Comparison of ENCODE assay signal across 8 mouse cellular contexts in genomic region chr3:107113771-107114737, GRCm38 (mm10). TPM values are rescaled to one million over a fixed set of nuclear protein-coding genes. Genes with fewer than 3 reads are reported as not detected.
DNase-seq lines count a peak whose midpoint lies in the region; ATAC-seq and TF ChIP-seq lines count a peak whose summit lies in the region.
"Had no signal": no experiment of that assay in that cellular context is flagged by ENCODE, and none has a peak within 500 bp of the region (broad histone marks: within the 10 kb centered on the region; RNA-seq: fewer than 3 reads in every experiment).

No protein-coding gene starts in this region.

- peak overlapping the region; percentile 43 for H3K9ac ChIP-seq in forebrain, postnatal 0 days
- H3K9ac ChIP-seq in neural tube, embryonic 13.5 days: peak overlapping the region; percentile 9
- H3K9ac ChIP-seq: liver, embryonic 14.5 days had no signal

- peak overlapping the region; percentile 50 for H3K4me2 ChIP-seq in forebrain, postnatal 0 days (ENCODE audit: low read depth)
- H3K4me2 ChIP-seq in neural tube, embryonic 13.5 days: peak overlapping the region; percentile 45

- peak overlapping the region; percentile 84 for H3K27ac ChIP-seq in forebrain, postnatal 0 days (ENCODE audit: low read depth, low read length)
- H3K27ac ChIP-seq in neural tube, embryonic 13.5 days (replicated peaks): peak overlapping the region; percentile 86
- H3K27ac ChIP-seq: liver, embryonic 14.5 days had no signal

- H3K36me3 ChIP-seq in forebrain, postnatal 0 days (ENCODE audit: insufficient read depth): no peaks in the 10 kb centered on the region
- no peaks in the 10 kb centered on the region for H3K36me3 ChIP-seq in neural tube, embryonic 13.5 days

- H3K4me1 ChIP-seq in forebrain, postnatal 0 days (ENCODE audit: insufficient read depth): peaks cover 17% of the 10 kb centered on the region
- H3K4me1 ChIP-seq in neural tube, embryonic 13.5 days (replicated peaks): peaks cover 27% of the 10 kb centered on the region

- WGBS in forebrain, postnatal 0 days: 12% methylated on average over 14 of the region's 14 CpGs
- WGBS in neural tube, embryonic 13.5 days: 32% methylated on average over 14 of the region's 14 CpGs

- peak; percentile 98 for ATAC-seq in forebrain, postnatal 0 days
- peak; percentile 90 for ATAC-seq in neural tube, embryonic 13.5 days (ENCODE audit: low read depth)
- ATAC-seq in CD4-positive, CD25-positive, alpha-beta regulatory T cell, adult 4 months: no peak

- DNase-seq in ovary, postnatal 36 days (ENCODE audit: low spot score): peak; percentile 42
- no peak for DNase-seq in ovary, postnatal 14 days (ENCODE audit: low spot score)
- peak; percentile 85 for DNase-seq in forebrain, postnatal 0 days
- DNase-seq in layer of hippocampus, adult 8-10 months (ENCODE audit: low spot score in 2 of 2): peak; percentile 73 to 82
- DNase-seq in thymus, postnatal 0 days (ENCODE audit: low spot score): no peak

- H3K4me3 ChIP-seq in forebrain, postnatal 0 days (ENCODE audit: low read depth, low read length): peak overlapping the region; percentile 30
- H3K4me3 ChIP-seq in neural tube, embryonic 13.5 days: peak overlapping the region; percentile 28

- H3K9me3 ChIP-seq in forebrain, postnatal 0 days (ENCODE audit: low read length): no peaks in the 10 kb centered on the region
- no peaks in the 10 kb centered on the region for H3K9me3 ChIP-seq in neural tube, embryonic 13.5 days

- TF ChIP-seq CTCF in forebrain, postnatal 0 days (IDR thresholded peaks at IDR 0.05; ENCODE audit: low read depth): no peak

- no peaks in the 10 kb centered on the region for H3K27me3 ChIP-seq in forebrain, postnatal 0 days (ENCODE audit: insufficient read depth, low read length)
- no peaks in the 10 kb centered on the region for H3K27me3 ChIP-seq in neural tube, embryonic 13.5 days

RNA-seq across cellular contexts. Expression of gene Kcna2, which starts 13.1 kb away (rescaled TPM):
- 9.6 and 11.3 TPM in 2 replicates for total RNA-seq in forebrain, postnatal 0 days (2014; rRNA removed)
- polyA plus RNA-seq in forebrain, postnatal 0 days (2015; fragmentation: Nextera tagmentation; extraction: Ambion mirVana): 0.42 and 1.0 TPM in 2 replicates
- 100 to 1,000 TPM in 2 of 4 experiments, 10 to 100 TPM in 2; 84.2 to 114 (median 96.6) TPM for total RNA-seq in layer of hippocampus, adult 8-10 months (2022)
- 1.5 and 1.9 TPM in 2 replicates for polyA plus RNA-seq in neural tube, embryonic 13.5 days (2015; fragmentation: Nextera tagmentation; extraction: Ambion mirVana)
- under 1 TPM; 0.35 to 0.76 TPM for polyA plus RNA-seq in CD4-positive, CD25-positive, alpha-beta regulatory T cell, adult 4 months (2017; shearing (Covaris generic))
- polyA plus RNA-seq in thymus, postnatal 0 days (2015; fragmentation: Nextera tagmentation; extraction: Ambion mirVana): 0.18 and 0.29 TPM in 2 replicates

Comparison
In these comparisons a context has a peak if more than half of its experiments do, and no peak if none do; other contexts are left out.
1. DNase-seq: peak in ovary, postnatal 36 days (single experiment), forebrain, postnatal 0 days (single experiment) and layer of hippocampus, adult 8-10 months (2 of 2); none in ovary, postnatal 14 days (single experiment) and thymus, postnatal 0 days (single experiment).